Mouse (Mus musculus) hindbrain, embryonic 11.5 days (tissue): ENCODE results near the gene Ap4b1. TPM values are rescaled to one million over a fixed set of nuclear protein-coding genes. Genes with fewer than 3 reads are reported as not detected.
"Not testable (repeated sequence)": the region's sequence is repeated elsewhere in the genome, so short reads cannot be mapped to it uniquely, and the experiment has no call there.

Experiments
- ATAC-seq: fragments of 200-750 bp; cut with Nextera tagmentation; 2 replicates; pipeline ENCODE4 v1.8.0; 2017; ENCODE audit warnings: mild to moderate bottlenecking, moderate TSS enrichment, moderate library complexity; ENCODE audit not compliant: low FRiP score
- DNase-seq: peaks from one replicate; pipeline ENCODE4 v3.0.0-alpha.2; 2015; ENCODE audit warnings: low spot score
- H3K27ac ChIP-seq: fragments of 300-500 bp; sonication (generic); 2 replicates; pipeline ENCODE4 v1.5.1; 2014; ENCODE audit warnings: mild to moderate bottlenecking, low read depth, low read length
- H3K27me3 ChIP-seq: fragments of 300-500 bp; sonication (generic); 2 replicates; pipeline ENCODE4 v1.6.1; 2014; ENCODE audit warnings: mild to moderate bottlenecking, low read length, moderate library complexity, mixed read lengths; ENCODE audit not compliant: control insufficient read depth, insufficient read depth
- H3K36me3 ChIP-seq: fragments of 300-500 bp; sonication (generic); 2 replicates; pipeline ENCODE4 v1.6.1; 2014; ENCODE audit warnings: mild to moderate bottlenecking, low read length, moderate library complexity, mixed read lengths; ENCODE audit not compliant: control insufficient read depth, insufficient read depth
- H3K4me1 ChIP-seq: fragments of 300-500 bp; sonication (generic); replicated peaks from 2 replicates; pipeline ENCODE4 v1.6.1; 2014; ENCODE audit warnings: low read length, mixed read lengths; ENCODE audit not compliant: control insufficient read depth, insufficient read depth
- H3K4me2 ChIP-seq: fragments of 300-500 bp; sonication (generic); replicated peaks from 2 replicates; pipeline ENCODE4 v1.6.1; 2014; ENCODE audit warnings: mild to moderate bottlenecking, low read depth, low read length
- H3K4me3 ChIP-seq: fragments of 300-500 bp; sonication (generic); 2 replicates; pipeline ENCODE4 v1.5.1; 2014; ENCODE audit warnings: low read depth, low read length
- H3K9ac ChIP-seq: fragments of 300-500 bp; sonication (generic); 2 replicates; pipeline ENCODE4 v1.6.1; 2014; ENCODE audit warnings: low read depth, low read length
- H3K9me3 ChIP-seq: fragments of 300-500 bp; sonication (generic); 2 replicates; pipeline ENCODE4 v1.6.1; 2016; ENCODE audit warnings: low read length; ENCODE audit not compliant: control insufficient read depth
- WGBS: fragments of 180-500 bp; shearing (Covaris S2); extraction: QIAGEN DNeasy Blood & Tissue Kit; methylation state at CpG from one replicate; pipeline ENCODE4 v1.1.7; 2014; 5-methylcytosine and 5-hydroxymethylcytosine counted together
- polyA plus RNA-seq: library from polyadenylated mRNA; unstranded; fragments of >200 nt; fragmentation: Nextera tagmentation; extraction: Ambion mirVana; gene quantifications from 2 replicates; pipeline ENCODE4 v1.2.1, GENCODE M21; 2014

The Ap4b1 gene
- polyA plus RNA-seq, 1 experiment from 2014 or later, result 24.7 TPM

DNA sequence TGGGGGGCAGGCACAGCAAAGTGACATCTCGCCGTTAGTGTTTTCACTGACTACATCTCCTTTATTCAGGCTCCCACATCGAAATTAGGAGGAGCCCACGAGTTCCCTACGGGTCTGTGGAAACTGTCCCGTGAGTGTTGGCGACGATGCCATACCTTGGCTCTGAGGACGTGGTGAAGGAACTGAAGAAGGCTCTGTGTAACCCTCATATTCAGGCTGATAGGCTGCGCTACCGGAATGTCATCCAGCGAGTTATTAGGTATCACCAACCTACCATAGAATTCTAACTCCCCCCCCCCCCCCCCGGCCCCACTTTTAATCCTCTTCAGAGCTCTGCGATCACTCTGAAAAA, 455 bp downstream of the Ap4b1 start:
- H3K27ac ChIP-seq, result peak overlapping the region; percentile 83
- H3K9ac ChIP-seq, result peak overlapping the region; percentile 88
- no peaks in the 10 kb centered on the region; the same call in 1 of the 2 replicates for H3K36me3 ChIP-seq
- H3K27me3 ChIP-seq, result no peaks in the 10 kb centered on the region
- peak overlapping the region; percentile 62 for H3K4me2 ChIP-seq
- no peaks in the 10 kb centered on the region for H3K4me1 ChIP-seq
- H3K4me3 ChIP-seq, result peak overlapping the region; percentile 51
- DNase-seq, result no peak
- H3K9me3 ChIP-seq, result no peaks in the 10 kb centered on the region
- 1% methylated on average over 14 of the region's 14 CpGs for WGBS
- ATAC-seq, result peak; percentile 72

DNA sequence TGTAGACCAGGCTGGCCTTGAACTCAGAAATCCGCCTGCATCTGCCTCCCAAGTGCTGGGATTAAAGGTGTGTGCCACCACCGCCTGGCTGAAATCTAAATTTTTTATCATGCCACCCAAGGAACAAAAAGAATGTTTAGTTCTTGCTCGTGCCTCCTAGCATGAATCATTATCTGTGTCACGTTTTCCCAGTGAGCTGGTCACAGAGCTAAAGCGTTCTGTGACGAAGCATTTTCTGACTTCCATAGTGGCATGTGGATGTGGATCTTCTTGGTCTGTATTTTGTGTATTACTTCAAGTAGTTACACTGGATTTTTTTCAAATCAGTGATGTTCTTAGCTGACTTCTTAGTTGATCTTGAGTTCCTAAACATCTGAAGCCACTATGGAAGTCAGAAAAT, 1.6 kb downstream of the Ap4b1 start:
- no peak for ATAC-seq
- no peak overlapping the region for H3K27ac ChIP-seq
- no peak overlapping the region for H3K9ac ChIP-seq
- H3K9me3 ChIP-seq, result no peaks in the 10 kb centered on the region
- H3K4me3 ChIP-seq, result no peak overlapping the region
- WGBS, result 90% methylated on average over 6 of the region's 6 CpGs
- no peak overlapping the region for H3K4me2 ChIP-seq
- peaks cover 4% of the 10 kb centered on the region; the same call in 1 of the 2 replicates for H3K36me3 ChIP-seq
- no peaks in the 10 kb centered on the region for H3K4me1 ChIP-seq
- H3K27me3 ChIP-seq, result no peaks in the 10 kb centered on the region
- no peak for DNase-seq

- H3K36me3 ChIP-seq, result no peaks in the 10 kb centered on the region
- no peak overlapping the region for H3K4me3 ChIP-seq
- H3K4me2 ChIP-seq, result no peak overlapping the region
- no peak overlapping the region for H3K27ac ChIP-seq
- H3K9ac ChIP-seq, result no peak overlapping the region
- DNase-seq (no peak), ATAC-seq (no peak)
- no peaks in the 10 kb centered on the region for H3K9me3 ChIP-seq
- H3K4me1 ChIP-seq, result no peaks in the 10 kb centered on the region
- H3K27me3 ChIP-seq, result no peaks in the 10 kb centered on the region
Observed at GRCm38 (mm10) chr3:103827548-103827947, 18.2 kb downstream of the Ap4b1 start.

GRCm38 (mm10) chr3:103829036-103829435, 19.7 kb downstream of the Ap4b1 start:
- H3K9me3 ChIP-seq, result no peaks in the 10 kb centered on the region
- H3K27ac ChIP-seq, result no peak overlapping the region
- H3K27me3 ChIP-seq, result no peaks in the 10 kb centered on the region
- no peak overlapping the region for H3K4me3 ChIP-seq
- H3K9ac ChIP-seq, result no peak overlapping the region
- H3K4me2 ChIP-seq, result no peak overlapping the region
- WGBS, result 82% methylated on average over 3 of the region's 3 CpGs
- H3K36me3 ChIP-seq, result no peaks in the 10 kb centered on the region
- no peak for ATAC-seq
- no peaks in the 10 kb centered on the region for H3K4me1 ChIP-seq
- DNase-seq, result no peak

DNA sequence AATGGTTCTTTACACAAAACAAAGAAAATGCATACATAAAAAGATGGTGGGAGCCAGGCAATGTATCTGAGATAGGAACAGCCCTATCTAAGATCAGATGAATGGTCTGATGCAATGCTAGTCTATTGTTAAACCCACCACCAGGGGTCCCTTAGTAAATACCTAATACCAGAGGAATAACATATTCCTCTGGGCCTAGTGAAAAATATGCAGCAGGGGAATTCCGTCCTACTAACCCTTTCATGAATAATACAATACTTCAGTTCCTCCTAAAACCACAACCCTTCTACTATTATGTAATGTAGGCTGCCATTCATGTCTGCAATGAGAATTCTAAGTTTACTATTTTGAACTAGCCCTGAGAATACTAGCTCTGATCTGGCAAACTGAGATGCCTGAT, 21.4 kb downstream of the Ap4b1 start:
- H3K36me3 ChIP-seq, ATAC-seq, H3K27me3 ChIP-seq, DNase-seq, H3K9me3 ChIP-seq, H3K27ac ChIP-seq, H3K4me3 ChIP-seq, H3K4me2 ChIP-seq, H3K4me1 ChIP-seq, H3K9ac ChIP-seq: not testable (repeated sequence)
- WGBS, result 79% methylated on average over 1 of the region's 1 CpGs

GRCm38 (mm10) chr3:103831146-103831545, 21.8 kb downstream of the Ap4b1 start:
- Histone ChIP-seq H3K4me3 (no peak overlapping the region), H3K4me2 (no peak overlapping the region), H3K9ac (no peak overlapping the region), H3K27ac (no peak overlapping the region), H3K9me3 (no peaks in the 10 kb centered on the region), H3K36me3 (no peaks in the 10 kb centered on the region), H3K4me1 (no peaks in the 10 kb centered on the region), H3K27me3 (no peaks in the 10 kb centered on the region)
- 87% methylated on average over 7 of the region's 7 CpGs for WGBS
- ATAC-seq (no peak), DNase-seq (no peak)

DNA sequence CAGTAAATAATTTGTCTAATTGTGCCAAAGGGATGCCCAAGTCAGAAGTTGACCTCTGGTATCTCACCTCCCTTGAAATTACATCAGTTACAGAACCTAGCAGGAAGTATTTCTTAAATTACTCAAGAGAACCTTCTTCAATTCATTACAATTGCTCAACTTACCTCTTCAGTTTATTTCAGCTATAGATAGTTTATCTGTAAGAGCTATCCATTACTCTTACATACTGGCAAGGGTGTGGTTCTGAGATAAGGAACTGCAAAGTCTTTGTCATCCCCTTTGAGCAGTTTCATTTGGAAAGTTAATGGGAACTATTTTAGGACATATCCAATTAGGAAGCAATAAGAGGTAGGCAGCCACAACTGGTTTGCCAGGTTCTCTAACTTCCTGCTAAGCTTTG, 23.1 kb downstream of the Ap4b1 start, which contains the start of gene Bcl2l15:
TSS of gene Bcl2l15 (plus strand) at position 176 of the 400 bp plus-strand sequence.
- Histone ChIP-seq H3K27ac (no peak within 1 kb of the TSS), H3K4me2 (no peak within 1 kb of the TSS), H3K27me3 (no peaks in the 10 kb centered on the region), H3K4me3 (no peak within 1 kb of the TSS), H3K4me1 (no peaks in the 10 kb centered on the region), H3K9ac (no peak within 1 kb of the TSS), H3K36me3 (no peaks in the 10 kb centered on the region), H3K9me3 (no peaks in the 10 kb centered on the region)
- DNase-seq (no peak), ATAC-seq (no peak)

- WGBS, result 89% methylated on average over 2 of the region's 2 CpGs
- ATAC-seq, result no peak
- H3K36me3 ChIP-seq, result no peaks in the 10 kb centered on the region
- no peak overlapping the region for H3K9ac ChIP-seq
- no peak overlapping the region for H3K27ac ChIP-seq
- no peak overlapping the region for H3K4me2 ChIP-seq
- no peaks in the 10 kb centered on the region for H3K9me3 ChIP-seq
- DNase-seq, result no peak
- H3K27me3 ChIP-seq, result no peaks in the 10 kb centered on the region
- no peaks in the 10 kb centered on the region for H3K4me1 ChIP-seq
- no peak overlapping the region for H3K4me3 ChIP-seq
Observed at GRCm38 (mm10) chr3:103834001-103834400, 24.7 kb downstream of the Ap4b1 start.

DNA sequence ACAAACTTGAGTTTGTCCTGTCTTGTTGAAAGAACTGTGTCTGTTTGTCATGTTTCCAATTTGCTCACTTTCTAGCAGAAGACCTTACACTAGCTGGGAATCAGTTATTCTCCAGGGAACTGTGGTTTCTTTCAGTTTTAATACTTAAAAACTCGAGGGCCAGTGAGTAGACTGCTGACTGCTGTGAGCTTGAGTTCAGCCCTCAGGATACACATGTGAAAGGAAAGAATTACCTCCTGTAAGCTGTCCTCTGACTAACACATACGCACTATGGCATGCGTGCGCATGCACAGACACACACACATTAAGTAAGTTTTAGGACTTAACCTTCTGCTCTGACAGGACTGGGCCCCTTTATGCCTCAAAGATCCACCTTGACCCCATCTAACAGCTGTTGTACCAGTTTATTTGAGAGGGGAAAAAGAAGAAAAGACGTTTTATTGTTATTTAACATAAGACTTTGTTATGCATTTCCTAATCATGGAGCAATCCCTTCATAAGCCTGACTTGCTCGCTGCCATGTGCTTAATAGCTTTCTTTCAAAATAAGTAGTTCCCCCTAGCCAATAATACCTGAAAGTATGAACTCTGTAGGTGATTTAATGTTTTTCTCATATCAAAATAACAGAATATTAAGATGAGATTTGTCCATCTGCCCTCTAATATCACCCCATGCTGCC, 26.1 kb downstream of the Ap4b1 start:
- H3K4me2 ChIP-seq, result no peak overlapping the region
- H3K4me1 ChIP-seq, result no peaks in the 10 kb centered on the region
- H3K36me3 ChIP-seq, result no peaks in the 10 kb centered on the region
- DNase-seq (no peak), ATAC-seq (no peak)
- no peak overlapping the region for H3K9ac ChIP-seq
- WGBS, result 81% methylated on average over 6 of the region's 6 CpGs
- no peak overlapping the region for H3K4me3 ChIP-seq
- H3K9me3 ChIP-seq, result no peaks in the 10 kb centered on the region
- H3K27ac ChIP-seq, result no peak overlapping the region
- H3K27me3 ChIP-seq, result no peaks in the 10 kb centered on the region
